Mouse (Mus musculus) liver, embryonic 14.5 days (tissue): Measurements from ENCODE around the gene Ftsj3. TPM values are rescaled to one million over a fixed set of nuclear protein-coding genes. Genes with fewer than 3 reads are reported as not detected.

Source experiments
- ATAC-seq: fragments of 200-750 bp; cut with Nextera tagmentation; 2 replicates; pipeline ENCODE4 v1.8.0; 2017; ENCODE audit warnings: moderate number of reproducible peaks, mild to moderate bottlenecking, moderate library complexity; ENCODE audit not compliant: insufficient read depth
- DNase-seq, 3 experiments: peaks; one replicate each; pipeline ENCODE4 v3.0.0-alpha.2; 2012 to 2013; ENCODE audit warnings: low read depth in 3 of 3, low spot score in 3 of 3
- H3K27ac ChIP-seq: fragments of 300-500 bp; sonication (generic); 2 replicates; pipeline ENCODE4 v1.5.1; 2014; ENCODE audit warnings: moderate library complexity, mild to moderate bottlenecking, control low read depth, inconsistent platforms
- H3K27me3 ChIP-seq: fragments of 300-500 bp; sonication (generic); 2 replicates; pipeline ENCODE4 v1.6.1; 2014; ENCODE audit warnings: mild to moderate bottlenecking, low read length, moderate library complexity; ENCODE audit not compliant: control insufficient read depth, insufficient read depth
- H3K36me3 ChIP-seq: fragments of 300-500 bp; sonication (generic); replicated peaks from 2 replicates; pipeline ENCODE4 v1.6.1; 2014; ENCODE audit warnings: low read depth; ENCODE audit not compliant: control insufficient read depth, insufficient read depth
- H3K4me1 ChIP-seq, 2 experiments: fragments of 200-500 bp in 1 of 2; fragments of 300-500 bp in 1 of 2; sonication (generic) in 1 of 2; replicated peaks; 2 replicates each; pipeline ENCODE4 v1.6.1; 2012 to 2014; ENCODE audit warnings: antibody characterized with exemption in 1 of 2, inconsistent platforms in 1 of 2, low read length in 1 of 2; ENCODE audit not compliant: control insufficient read depth in 2 of 2, insufficient read depth in 2 of 2
- H3K4me2 ChIP-seq: fragments of 300-500 bp; sonication (generic); 2 replicates; pipeline ENCODE4 v1.6.1; 2014; ENCODE audit warnings: low read depth, mild to moderate bottlenecking, control low read depth, moderate library complexity
- H3K4me3 ChIP-seq, 2 experiments: fragments of 200-500 bp in 1 of 2; fragments of 300-500 bp in 1 of 2; sonication (generic) in 1 of 2; 2 replicates each; pipeline ENCODE4 v1.5.1; 2012 to 2014; ENCODE audit warnings: low read depth in 2 of 2, low read length in 2 of 2, mild to moderate bottlenecking in 2 of 2, control low read depth in 1 of 2, inconsistent platforms in 1 of 2, moderate library complexity in 1 of 2; ENCODE audit not compliant: insufficient read depth in 1 of 2
- H3K9ac ChIP-seq: fragments of 300-500 bp; sonication (generic); replicated peaks from 2 replicates; pipeline ENCODE4 v1.6.1; 2014; ENCODE audit warnings: mild to moderate bottlenecking, control low read depth, moderate library complexity
- H3K9me3 ChIP-seq: fragments of 300-500 bp; sonication (generic); 2 replicates; pipeline ENCODE4 v1.6.1; 2016; ENCODE audit warnings: low read length, mixed read lengths; ENCODE audit not compliant: control insufficient read depth
- CTCF ChIP-seq: IDR thresholded peaks from 2 replicates; pipeline ENCODE4 v1.5.1; 2016; ENCODE audit warnings: antibody characterized with exemption, low read depth, control low read depth
- EP300 ChIP-seq: IDR thresholded peaks from 2 replicates; pipeline ENCODE4 v1.6.1; 2016; ENCODE audit warnings: antibody characterized with exemption, low read depth
- WGBS: fragments of 180-500 bp; shearing (Covaris S2); extraction: QIAGEN DNeasy Blood & Tissue Kit; methylation state at CpG from one replicate; pipeline ENCODE4 v1.1.7; 2014; ENCODE audit not compliant: insufficient replicate concordance; 5-methylcytosine and 5-hydroxymethylcytosine counted together
- polyA plus RNA-seq, 2 experiments: library from polyadenylated mRNA; depleted of rRNA in 1 of 2; stranded (reverse) in 1 of 2; unstranded in 1 of 2; fragments of >200 nt; fragmentation: Nextera tagmentation in 1 of 2; extraction: Ambion mirVana in 1 of 2; gene quantifications; 2 replicates each; pipeline versions ENCODE4 v1.2.1 to v1.2.3; 2012 to 2014

Gene Ftsj3
- polyA plus RNA-seq, 2 experiments: 25.7 to 36.8 TPM

- 10% methylated on average over 7 of the region's 7 CpGs for WGBS
- Histone ChIP-seq H3K4me3 (peak overlapping the region; percentile 90 to 96), H3K9ac (peak overlapping the region; percentile 95), H3K4me2 (peak overlapping the region; percentile 90), H3K9me3 (no peaks in the 10 kb centered on the region), H3K36me3 (peaks cover 13% of the 10 kb centered on the region), H3K27ac (peak overlapping the region; percentile 98), H3K4me1 (peaks cover 17 to 19% of the 10 kb centered on the region in 2 experiments), H3K27me3 (no peaks in the 10 kb centered on the region)
- TF ChIP-seq CTCF (no peak), EP300 (no peak)
- DNase-seq: peak in 1 of 3 experiments; percentile 20
- ATAC-seq: no peak
Observed at GRCm38 (mm10) chr11:106215450-106215859, 40.4 kb downstream of the Ftsj3 start.

- no peak for TF ChIP-seq EP300
- TF ChIP-seq CTCF: no peak
- no peaks in the 10 kb centered on the region for H3K9me3 ChIP-seq
- WGBS: 77% methylated on average over 5 of the region's 5 CpGs
- ATAC-seq: no peak
- peak overlapping the region; percentile 98 for H3K27ac ChIP-seq
- H3K9ac ChIP-seq: peak overlapping the region; percentile 95
- peak overlapping the region; percentile 90 to 96 for H3K4me3 ChIP-seq
- peaks cover 18% of the 10 kb centered on the region for H3K36me3 ChIP-seq
- no peaks in the 10 kb centered on the region for H3K27me3 ChIP-seq
- DNase-seq: no peak
- peak overlapping the region; percentile 90 for H3K4me2 ChIP-seq
- peaks cover 17 to 19% of the 10 kb centered on the region in 2 experiments for H3K4me1 ChIP-seq
Observed at GRCm38 (mm10) chr11:106214856-106215255, 41.0 kb downstream of the Ftsj3 start.

GRCm38 (mm10) chr11:106212771-106213170 lies 43.1 kb downstream of the Ftsj3 start:
- ATAC-seq: no peak
- no peak overlapping the region for H3K9ac ChIP-seq
- no peaks in the 10 kb centered on the region for H3K9me3 ChIP-seq
- no peak overlapping the region for H3K4me2 ChIP-seq
- WGBS: 86% methylated on average over 8 of the region's 8 CpGs
- TF ChIP-seq EP300 (no peak), CTCF (no peak)
- peaks cover 11 to 13% of the 10 kb centered on the region in 2 experiments for H3K4me1 ChIP-seq
- H3K27me3 ChIP-seq: no peaks in the 10 kb centered on the region
- no peak overlapping the region for H3K4me3 ChIP-seq
- H3K27ac ChIP-seq: no peak overlapping the region
- peaks cover 35% of the 10 kb centered on the region for H3K36me3 ChIP-seq
- no peak for DNase-seq

GRCm38 (mm10) chr11:106202123-106202465 lies 53.8 kb downstream of the Ftsj3 start, which contains the start of gene Strada:
TSS of gene Strada (minus strand) at chr11:106202168.
- H3K4me2 ChIP-seq: no peak within 1 kb of the TSS
- DNase-seq (no peak), ATAC-seq (no peak)
- 45% methylated on average over 5 of the region's 5 CpGs for WGBS
- H3K4me1 ChIP-seq: peaks cover 5 to 23% of the 10 kb centered on the region in 2 experiments
- no peak within 1 kb of the TSS for H3K4me3 ChIP-seq
- peaks cover 49% of the 10 kb centered on the region for H3K36me3 ChIP-seq
- no peaks in the 10 kb centered on the region for H3K27me3 ChIP-seq
- no peak within 1 kb of the TSS for H3K9ac ChIP-seq
- no peak for TF ChIP-seq CTCF
- TF ChIP-seq EP300: no peak
- no peak within 1 kb of the TSS for H3K27ac ChIP-seq
- H3K9me3 ChIP-seq: no peaks in the 10 kb centered on the region

GRCm38 (mm10) chr11:106201337-106202122 lies 54.3 kb downstream of the Ftsj3 start:
- WGBS: 64% methylated on average over 19 of the region's 19 CpGs

More at GRCm38 (mm10) chr11:106201337-106202122, 54.3 kb downstream of the Ftsj3 start:
- Histone ChIP-seq H3K27ac (no peak overlapping the region), H3K4me1 (peaks cover 5 to 23% of the 10 kb centered on the region in 2 experiments), H3K9me3 (no peaks in the 10 kb centered on the region), H3K4me2 (no peak overlapping the region), H3K36me3 (peaks cover 51% of the 10 kb centered on the region), H3K9ac (no peak overlapping the region), H3K27me3 (no peaks in the 10 kb centered on the region), H3K4me3 (no peak overlapping the region)
- ATAC-seq (peak; percentile 64; the same call in 1 of the 2 replicates), DNase-seq (peak in 1 of 3 experiments; percentile 17)
- no peak for TF ChIP-seq CTCF
- TF ChIP-seq EP300: peak; percentile 68
